Mouse (Mus musculus) kidney, adult 8-10 months (tissue): Measurements from ENCODE around the gene Gabrg3.

Source experiments
- DNase-seq, 2 experiments: peaks; one replicate each; pipeline ENCODE4 v3.0.0; 2022

Gene Gabrg3

GRCm38 (mm10) chr7:57050906-57051635 lies 335.9 kb downstream of the Gabrg3 start:
- DNase-seq, result no peak

GRCm38 (mm10) chr7:57037861-57038421 lies 349.0 kb downstream of the Gabrg3 start:
- no peak for DNase-seq

DNA sequence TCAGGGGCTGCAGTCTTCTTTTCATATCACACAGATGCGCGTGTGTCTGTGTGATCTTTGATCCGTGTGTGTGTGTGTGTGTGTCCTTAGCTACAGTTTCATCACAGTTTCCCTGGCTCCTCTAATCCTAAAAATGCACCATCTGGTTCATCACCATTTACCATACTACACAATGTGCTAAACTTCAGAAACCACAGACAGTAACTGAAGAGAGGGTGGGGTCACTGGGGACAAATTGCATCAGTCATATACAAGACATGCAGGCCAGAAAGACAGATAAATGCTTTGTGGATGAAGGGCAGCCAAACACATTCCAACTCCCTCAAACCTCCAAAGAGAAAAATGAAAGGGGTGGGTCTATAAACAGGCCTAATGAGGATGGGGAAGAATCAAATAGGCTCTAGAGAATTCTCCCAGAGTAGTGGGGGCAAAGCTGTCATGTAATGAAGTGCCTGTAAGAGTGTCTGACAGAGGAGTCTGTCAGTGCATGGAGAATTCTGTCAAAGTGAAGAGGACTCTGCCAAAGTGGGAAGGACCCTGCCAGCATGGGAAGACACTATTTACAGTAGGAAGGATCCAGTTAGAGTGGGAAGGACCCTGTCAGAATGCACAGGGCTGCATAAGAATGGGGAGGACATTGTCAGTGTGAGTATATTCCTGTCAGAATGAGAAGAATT lies 386.3 kb downstream of the Gabrg3 start:
- DNase-seq, result no peak

GRCm38 (mm10) chr7:56997713-56998624 lies 389.0 kb downstream of the Gabrg3 start:
- DNase-seq, result no peak

DNA sequence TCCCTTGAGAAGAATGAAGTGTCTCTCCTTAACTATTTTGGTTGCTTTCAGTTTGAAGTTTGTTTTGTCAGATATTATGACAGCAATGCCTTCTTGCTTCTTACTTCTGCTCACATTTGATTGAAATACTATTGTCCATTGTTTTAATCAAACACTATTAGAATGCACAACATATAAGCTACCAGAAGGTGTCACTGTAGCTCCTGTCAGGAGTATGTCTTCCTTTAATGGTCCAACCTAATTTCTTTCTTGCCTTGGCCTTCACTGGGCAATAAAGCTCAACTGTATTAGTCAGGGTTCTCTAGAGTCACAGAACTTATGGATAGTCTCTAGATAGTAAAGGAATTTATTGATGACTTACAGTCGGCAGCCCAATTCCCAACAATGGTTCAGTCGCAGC lies 440.6 kb downstream of the Gabrg3 start:
- no peak for DNase-seq

GRCm38 (mm10) chr7:56941606-56942005 lies 445.4 kb downstream of the Gabrg3 start:
- DNase-seq, result no peak

DNA sequence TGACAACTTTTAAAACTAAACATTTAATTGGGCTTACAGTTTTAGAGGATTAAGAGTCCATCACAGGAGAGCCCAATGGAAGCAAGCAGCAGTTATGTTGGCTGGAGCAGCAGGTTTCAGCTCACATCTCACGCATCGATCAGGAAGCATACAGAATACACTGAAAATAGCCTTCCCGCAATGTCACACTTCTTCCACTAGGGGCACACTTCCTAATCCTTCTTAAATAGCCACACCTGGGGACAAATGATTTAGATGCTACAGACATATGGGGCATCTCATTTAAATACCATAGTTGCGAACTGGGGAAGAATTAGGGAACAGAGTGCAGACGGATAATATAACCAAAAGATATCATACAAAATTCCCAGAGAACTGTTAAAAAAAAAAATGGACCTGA lies 449.0 kb downstream of the Gabrg3 start:
- DNase-seq, result no peak

- DNase-seq, result no peak
Observed at GRCm38 (mm10) chr7:56919499-56919898, 467.5 kb downstream of the Gabrg3 start.

DNA sequence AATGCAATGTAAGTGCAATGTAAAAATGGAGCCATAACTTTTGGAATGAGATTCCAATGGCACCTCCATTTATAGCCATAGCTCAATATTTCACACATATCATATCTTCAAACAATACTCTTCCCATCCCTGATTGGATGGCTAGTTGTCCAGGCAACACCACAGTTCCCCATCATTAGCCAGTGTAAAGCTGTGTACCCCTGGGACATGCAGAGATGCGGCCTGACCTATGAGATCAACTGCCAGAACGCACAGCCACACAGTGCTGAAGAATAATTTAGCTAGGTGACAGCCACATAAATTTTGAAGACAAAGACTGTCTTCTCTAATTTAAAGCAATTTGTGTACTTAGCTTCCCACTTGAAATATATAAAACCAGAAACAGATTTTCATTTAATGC lies 472.1 kb downstream of the Gabrg3 start:
- DNase-seq, result no peak

DNA sequence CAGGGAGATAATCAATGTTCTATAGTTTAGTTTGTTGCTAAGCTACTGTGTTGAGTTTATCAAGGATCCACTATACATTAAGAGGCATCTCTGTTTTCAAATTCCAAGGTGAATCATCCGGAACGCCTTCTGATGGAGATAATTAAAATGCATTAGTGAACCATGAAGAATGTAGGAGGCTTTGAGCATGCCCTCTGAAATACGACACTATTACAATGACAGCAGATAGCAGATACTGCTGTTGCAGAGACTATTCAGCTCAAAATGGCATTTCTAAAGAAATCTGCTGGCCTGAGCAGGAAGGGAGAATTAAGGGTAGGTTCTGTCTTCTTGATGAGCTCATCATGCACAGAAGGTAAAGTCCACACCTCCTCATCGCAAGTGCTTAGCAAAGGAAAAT lies 487.2 kb downstream of the Gabrg3 start:
- DNase-seq, result no peak

- DNase-seq, result no peak
Observed at GRCm38 (mm10) chr7:56867314-56868075, 519.5 kb downstream of the Gabrg3 start.

- DNase-seq, result no peak
Observed at GRCm38 (mm10) chr7:56843565-56843964, 543.4 kb downstream of the Gabrg3 start.

- no peak for DNase-seq
Observed at GRCm38 (mm10) chr7:56825446-56825845, 561.5 kb downstream of the Gabrg3 start.

DNA sequence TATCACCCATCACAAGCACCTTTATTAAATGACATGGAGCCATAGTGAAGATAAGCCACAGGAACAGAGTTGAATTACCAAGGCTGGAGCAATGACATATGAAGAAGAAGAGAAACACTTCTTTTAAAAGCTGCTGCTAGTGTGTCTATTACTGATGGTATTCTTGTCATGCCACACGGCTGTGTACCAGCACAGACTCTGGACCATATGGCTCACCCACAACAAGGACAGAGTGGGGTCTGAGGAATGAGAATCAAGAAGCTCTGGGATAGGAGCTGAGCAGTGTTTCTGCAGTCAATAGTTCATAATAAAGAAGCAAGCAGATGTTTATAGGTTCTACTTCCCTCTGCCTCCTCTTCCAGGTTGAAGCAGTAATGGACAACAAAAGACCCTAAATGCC lies 585.1 kb downstream of the Gabrg3 start:
- no peak for DNase-seq

DNA sequence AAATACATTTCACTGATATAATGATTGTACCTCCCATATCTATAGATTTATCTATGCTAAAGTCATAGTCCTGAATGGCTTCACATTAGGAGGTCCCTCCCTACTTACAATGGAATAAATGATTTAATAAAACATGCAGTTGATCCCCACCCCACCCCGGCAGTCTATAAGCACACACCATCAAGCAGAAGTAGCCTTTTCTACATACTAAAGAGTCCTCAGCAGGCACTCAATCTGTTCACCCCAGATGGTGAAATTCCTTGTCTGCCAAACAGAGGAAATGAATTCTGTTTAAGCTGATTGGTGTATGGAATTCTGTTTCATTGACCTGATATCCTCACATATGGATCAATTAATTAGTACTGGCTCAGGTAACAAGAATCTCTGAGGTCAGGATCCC lies 607.9 kb downstream of the Gabrg3 start:
- DNase-seq, result no peak

DNA sequence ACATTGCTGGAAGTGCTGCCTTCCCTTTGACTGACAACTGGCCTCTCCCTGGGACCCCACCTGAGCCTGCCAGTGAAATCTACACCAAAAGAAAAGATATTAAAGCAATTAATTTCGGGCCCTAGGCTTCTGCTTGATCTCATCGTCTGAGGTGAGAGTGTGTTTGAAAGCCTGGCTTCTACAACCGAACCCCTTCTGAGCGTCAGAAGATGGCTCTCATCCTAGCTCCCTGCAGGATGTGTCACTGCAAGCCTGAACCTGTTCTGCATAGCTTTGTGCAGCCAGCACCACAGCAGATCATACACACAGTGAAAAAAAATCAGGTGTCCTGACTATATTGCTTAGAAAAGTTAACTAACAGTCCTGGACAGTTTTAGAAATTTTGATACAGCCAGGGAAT lies 618.8 kb downstream of the Gabrg3 start:
- DNase-seq, result no peak

- DNase-seq, result no peak
Observed at GRCm38 (mm10) chr7:56767796-56768195, 619.2 kb downstream of the Gabrg3 start.

GRCm38 (mm10) chr7:56765612-56766445 lies 621.2 kb downstream of the Gabrg3 start:
- DNase-seq, result no peak

DNA sequence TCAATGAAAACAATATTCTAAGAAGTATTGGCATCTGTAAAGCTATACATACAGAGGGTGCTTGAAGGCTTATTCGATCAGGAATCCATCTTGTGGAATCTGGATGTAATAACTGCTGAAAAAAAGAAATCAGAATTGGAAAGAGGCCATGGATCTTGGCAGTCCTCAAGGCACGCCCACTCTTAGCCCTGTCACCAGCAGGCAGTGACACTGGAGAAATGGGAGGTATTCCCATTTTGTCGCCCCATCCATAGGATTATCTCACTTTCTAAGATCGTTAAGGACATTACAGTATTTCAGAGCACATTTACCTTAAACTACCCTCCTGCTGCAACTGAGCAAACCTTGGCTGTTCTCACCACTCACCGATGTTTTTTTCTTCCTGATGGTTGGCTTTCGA lies 657.8 kb downstream of the Gabrg3 start:
- DNase-seq, result no peak
